Mouse (Mus musculus) frontal cortex, postnatal 25 days (tissue): Measurements from ENCODE around the gene Csrnp1.

Experiments
- DNase-seq, 2 experiments: peaks; one replicate each; pipeline ENCODE4 v3.0.0; 2022; ENCODE audit warnings: low spot score in 2 of 2

Gene Csrnp1

GRCm38 (mm10) chr9:119945173-119945900, 39.1 kb downstream of the Csrnp1 start:
- no peak for DNase-seq

- no peak for DNase-seq
These were observed 41.1 kb downstream of the Csrnp1 start for GRCm38 (mm10) chr9:119943326-119943725.

- DNase-seq: no peak
These were observed 42.6 kb downstream of the Csrnp1 start for GRCm38 (mm10) chr9:119941861-119942260.

- DNase-seq: no peak
These were observed 43.1 kb downstream of the Csrnp1 start for GRCm38 (mm10) chr9:119941407-119941806.

- DNase-seq: no peak
These were observed 44.8 kb downstream of the Csrnp1 start for GRCm38 (mm10) chr9:119939646-119940045.

- no peak for DNase-seq
These were observed 46.0 kb downstream of the Csrnp1 start for GRCm38 (mm10) chr9:119938496-119938895.

GRCm38 (mm10) chr9:119937005-119937773, 47.3 kb downstream of the Csrnp1 start, which contains the start of the genes Gorasp1 and Ttc21a:
Gene Gorasp1, minus strand, starts transcription at chr9:119937565.
Gene Ttc21a, plus strand, starts transcription at chr9:119937606.
- peak; percentile 87 to 90 for DNase-seq

- DNase-seq: no peak
These were observed 50.8 kb downstream of the Csrnp1 start for GRCm38 (mm10) chr9:119933675-119934074.

- no peak for DNase-seq
These were observed 52.1 kb downstream of the Csrnp1 start for GRCm38 (mm10) chr9:119932358-119932757.

GRCm38 (mm10) chr9:119926497-119926896, 58.0 kb downstream of the Csrnp1 start:
- no peak for DNase-seq

- DNase-seq: no peak
These were observed 58.7 kb downstream of the Csrnp1 start for GRCm38 (mm10) chr9:119925729-119926128.

- DNase-seq: no peak
These were observed 59.3 kb downstream of the Csrnp1 start for GRCm38 (mm10) chr9:119925120-119925657.

GRCm38 (mm10) chr9:119923462-119923861, 61.0 kb downstream of the Csrnp1 start:
- DNase-seq: no peak
